Mouse (Mus musculus) embryonic facial prominence, embryonic 14.5 days (tissue): Measurements from ENCODE around the gene Klhdc7b. TPM values are rescaled to one million over a fixed set of nuclear protein-coding genes. Genes with fewer than 3 reads are reported as not detected.

Experiments
- ATAC-seq: fragments of 200-750 bp; cut with Nextera tagmentation; 2 replicates; pipeline ENCODE4 v1.8.0; 2017; ENCODE audit warnings: low read depth, moderate number of reproducible peaks, moderate TSS enrichment
- DNase-seq: peaks from one replicate; pipeline ENCODE4 v3.0.0-alpha.2; 2015; ENCODE audit warnings: low spot score
- H3K27ac ChIP-seq: fragments of 300-500 bp; sonication (generic); replicated peaks from 2 replicates; pipeline ENCODE4 v1.5.1; 2014; ENCODE audit warnings: low read depth, mild to moderate bottlenecking, low read length, moderate library complexity
- H3K27me3 ChIP-seq: fragments of 300-500 bp; sonication (generic); replicated peaks from 2 replicates; pipeline ENCODE4 v1.6.1; 2014; ENCODE audit warnings: low read length; ENCODE audit not compliant: control insufficient read depth, insufficient read depth
- H3K36me3 ChIP-seq: fragments of 300-500 bp; sonication (generic); 2 replicates; pipeline ENCODE4 v1.6.1; 2014; ENCODE audit warnings: low read length, mixed read lengths; ENCODE audit not compliant: control insufficient read depth, insufficient read depth
- H3K4me1 ChIP-seq: fragments of 300-500 bp; sonication (generic); 2 replicates; pipeline ENCODE4 v1.6.1; 2014; ENCODE audit warnings: antibody characterized with exemption, low read length; ENCODE audit not compliant: control insufficient read depth, insufficient read depth
- H3K4me2 ChIP-seq: fragments of 300-500 bp; sonication (generic); 2 replicates; pipeline ENCODE4 v1.6.1; 2014; ENCODE audit warnings: low read depth, mild to moderate bottlenecking, low read length, moderate library complexity, mixed read lengths
- H3K4me3 ChIP-seq: fragments of 300-500 bp; sonication (generic); 2 replicates; pipeline ENCODE4 v1.5.1; 2014; ENCODE audit warnings: low read depth, mild to moderate bottlenecking, low read length
- H3K9ac ChIP-seq: fragments of 300-500 bp; sonication (generic); 2 replicates; pipeline ENCODE4 v1.6.1; 2014; ENCODE audit warnings: low read depth, mild to moderate bottlenecking, low read length, moderate library complexity, mixed read lengths
- H3K9me3 ChIP-seq: fragments of 300-500 bp; sonication (generic); 2 replicates; pipeline ENCODE4 v1.6.1; 2016; ENCODE audit warnings: low read length; ENCODE audit not compliant: control insufficient read depth
- WGBS: fragments of 180-500 bp; shearing (Covaris S2); extraction: QIAGEN DNeasy Blood & Tissue Kit; methylation state at CpG from one replicate; pipeline ENCODE4 v1.1.7; 2014; 5-methylcytosine and 5-hydroxymethylcytosine counted together
- polyA plus RNA-seq: library from polyadenylated mRNA; unstranded; fragments of >200 nt; fragmentation: Nextera tagmentation; extraction: Ambion mirVana; gene quantifications from 2 replicates; pipeline ENCODE4 v1.2.1, GENCODE M21; 2014

Gene Klhdc7b
- not detected in 2 replicates for polyA plus RNA-seq

GRCm38 (mm10) chr15:89384617-89385016 is at the start of gene Klhdc7b:
Gene Klhdc7b (plus strand): TSS chr15:89384917.
- no peak within 1 kb of the TSS for H3K27ac ChIP-seq
- no peaks in the 10 kb centered on the region for H3K9me3 ChIP-seq
- no peak within 1 kb of the TSS for H3K4me2 ChIP-seq
- ATAC-seq: no peak
- 77% methylated on average over 7 of the region's 7 CpGs for WGBS
- H3K27me3 ChIP-seq: peaks cover 16% of the 10 kb centered on the region
- no peaks in the 10 kb centered on the region for H3K4me1 ChIP-seq
- no peak within 1 kb of the TSS for H3K4me3 ChIP-seq
- H3K9ac ChIP-seq: no peak within 1 kb of the TSS
- H3K36me3 ChIP-seq: no peaks in the 10 kb centered on the region
- DNase-seq: no peak

GRCm38 (mm10) chr15:89336422-89336821 is 48.3 kb upstream of the Klhdc7b start:
- H3K4me2 ChIP-seq: no peak overlapping the region
- no peak overlapping the region for H3K27ac ChIP-seq
- no peaks in the 10 kb centered on the region for H3K4me1 ChIP-seq
- H3K4me3 ChIP-seq: no peak overlapping the region
- H3K9me3 ChIP-seq: no peaks in the 10 kb centered on the region
- H3K9ac ChIP-seq: no peak overlapping the region
- 86% methylated on average over 14 of the region's 14 CpGs for WGBS
- no peaks in the 10 kb centered on the region for H3K36me3 ChIP-seq
- DNase-seq (no peak), ATAC-seq (no peak)
- H3K27me3 ChIP-seq: no peaks in the 10 kb centered on the region

GRCm38 (mm10) chr15:89339696-89340095 is 45.0 kb upstream of the Klhdc7b start:
- Histone ChIP-seq H3K9me3 (no peaks in the 10 kb centered on the region), H3K4me1 (no peaks in the 10 kb centered on the region), H3K4me2 (no peak overlapping the region), H3K27me3 (no peaks in the 10 kb centered on the region), H3K9ac (no peak overlapping the region), H3K4me3 (no peak overlapping the region), H3K27ac (no peak overlapping the region), H3K36me3 (no peaks in the 10 kb centered on the region)
- 94% methylated on average over 2 of the region's 2 CpGs for WGBS
- DNase-seq: no peak
- no peak for ATAC-seq

GRCm38 (mm10) chr15:89340136-89340535 is 44.6 kb upstream of the Klhdc7b start:
- H3K27me3 ChIP-seq: no peaks in the 10 kb centered on the region
- H3K36me3 ChIP-seq: no peaks in the 10 kb centered on the region
- no peak overlapping the region for H3K4me3 ChIP-seq
- DNase-seq: no peak
- H3K4me1 ChIP-seq: no peaks in the 10 kb centered on the region
- no peak overlapping the region for H3K27ac ChIP-seq
- no peaks in the 10 kb centered on the region for H3K9me3 ChIP-seq
- ATAC-seq: no peak
- no peak overlapping the region for H3K9ac ChIP-seq
- no peak overlapping the region for H3K4me2 ChIP-seq
- WGBS: 79% methylated on average over 3 of the region's 3 CpGs

DNA sequence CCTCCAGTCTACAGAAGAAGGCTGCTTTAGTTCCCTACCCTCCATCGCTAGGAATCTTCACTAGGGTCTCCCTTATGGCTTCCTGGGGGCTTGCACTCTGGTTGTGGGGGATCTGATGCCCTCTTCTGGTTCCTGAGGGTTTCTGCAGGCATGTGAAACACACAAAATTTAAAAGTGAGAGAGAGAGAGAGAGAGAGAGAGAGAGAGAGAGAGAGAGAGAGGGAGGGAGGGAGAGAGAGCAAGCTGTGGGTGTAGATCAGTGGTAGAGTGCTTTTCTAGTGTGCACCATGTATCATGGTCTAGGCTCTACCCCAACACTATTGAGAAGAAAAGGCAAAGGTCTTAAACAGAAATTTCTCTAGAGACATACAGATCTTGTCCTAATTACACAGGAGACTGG is 43.0 kb upstream of the Klhdc7b start:
- no peak for ATAC-seq
- Histone ChIP-seq H3K4me1 (no peaks in the 10 kb centered on the region), H3K9ac (no peak overlapping the region), H3K4me2 (no peak overlapping the region), H3K36me3 (no peaks in the 10 kb centered on the region), H3K9me3 (no peaks in the 10 kb centered on the region), H3K27me3 (no peaks in the 10 kb centered on the region), H3K27ac (no peak overlapping the region), H3K4me3 (no peak overlapping the region)
- WGBS: 45% methylated on average over 1 of the region's 1 CpGs
- DNase-seq: no peak

- 87% methylated on average over 3 of the region's 3 CpGs for WGBS
- no peak for ATAC-seq
- no peak overlapping the region for H3K4me2 ChIP-seq
These were observed 41.4 kb upstream of the Klhdc7b start for GRCm38 (mm10) chr15:89343325-89343724.

GRCm38 (mm10) chr15:89350447-89350846 is 34.3 kb upstream of the Klhdc7b start:
- 76% methylated on average over 5 of the region's 5 CpGs for WGBS
- H3K27me3 ChIP-seq: no peaks in the 10 kb centered on the region
- peaks cover 44% of the 10 kb centered on the region for H3K36me3 ChIP-seq
- H3K9ac ChIP-seq: no peak overlapping the region
- no peak overlapping the region for H3K4me3 ChIP-seq
- no peaks in the 10 kb centered on the region for H3K9me3 ChIP-seq
- peaks cover 10% of the 10 kb centered on the region for H3K4me1 ChIP-seq
- DNase-seq (no peak), ATAC-seq (no peak)
- no peak overlapping the region for H3K4me2 ChIP-seq
- H3K27ac ChIP-seq: no peak overlapping the region

More at GRCm38 (mm10) chr15:89343325-89343724, 41.4 kb upstream of the Klhdc7b start:
- DNase-seq: no peak
- no peak overlapping the region for H3K27ac ChIP-seq
- no peaks in the 10 kb centered on the region for H3K4me1 ChIP-seq
- no peaks in the 10 kb centered on the region for H3K27me3 ChIP-seq
- no peak overlapping the region for H3K9ac ChIP-seq
- H3K36me3 ChIP-seq: no peaks in the 10 kb centered on the region
- H3K9me3 ChIP-seq: no peaks in the 10 kb centered on the region
- H3K4me3 ChIP-seq: no peak overlapping the region

DNA sequence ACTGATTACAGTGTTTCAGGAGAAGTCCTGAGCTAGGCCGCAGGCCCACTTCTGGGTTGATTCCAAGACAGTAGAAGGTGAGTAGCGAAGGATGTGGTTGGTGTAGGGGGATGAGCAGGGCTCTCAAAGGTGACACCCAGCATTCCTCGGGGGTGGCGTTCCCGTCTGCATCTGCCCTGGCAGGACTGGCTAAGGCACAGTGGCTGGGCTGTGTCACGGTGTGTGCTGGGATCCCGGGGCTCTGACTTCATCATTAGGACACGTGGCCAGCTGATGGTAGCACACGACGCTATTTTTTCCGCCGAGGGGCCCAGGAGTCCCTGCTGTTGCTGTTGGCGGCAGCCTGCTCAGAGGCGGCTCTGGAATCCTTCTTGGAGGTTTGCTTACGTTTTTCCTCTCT is 33.4 kb upstream of the Klhdc7b start:
- H3K4me3 ChIP-seq: no peak overlapping the region
- H3K4me1 ChIP-seq: peaks cover 10% of the 10 kb centered on the region
- H3K27ac ChIP-seq: no peak overlapping the region
- ATAC-seq (no peak), DNase-seq (no peak)
- peaks cover 44% of the 10 kb centered on the region for H3K36me3 ChIP-seq
- no peaks in the 10 kb centered on the region for H3K9me3 ChIP-seq
- H3K27me3 ChIP-seq: no peaks in the 10 kb centered on the region
- 89% methylated on average over 13 of the region's 15 CpGs for WGBS
- no peak overlapping the region for H3K4me2 ChIP-seq
- H3K9ac ChIP-seq: no peak overlapping the region

DNA sequence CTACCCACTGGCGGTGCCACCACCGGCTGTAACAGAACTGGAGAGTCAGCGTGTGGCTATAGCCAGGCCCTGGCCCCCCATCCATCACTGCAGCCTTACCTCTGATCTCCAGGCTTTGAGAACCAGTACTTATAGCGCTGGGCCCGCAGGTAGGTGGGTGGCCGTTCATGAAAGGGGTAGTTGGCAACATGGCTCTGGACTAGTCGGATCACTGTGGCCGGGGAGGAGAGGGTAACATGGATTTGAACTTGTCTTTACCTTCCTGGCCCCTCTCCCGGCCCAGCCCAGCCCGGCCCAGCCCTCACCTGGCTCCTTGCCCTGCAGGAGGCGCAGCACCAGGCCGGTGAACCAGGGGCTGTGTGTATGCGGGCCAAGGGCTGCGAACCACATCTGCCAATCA is 32.7 kb upstream of the Klhdc7b start:
- DNase-seq: no peak
- Histone ChIP-seq H3K4me2 (no peak overlapping the region), H3K36me3 (peaks cover 44% of the 10 kb centered on the region), H3K27me3 (no peaks in the 10 kb centered on the region), H3K9ac (no peak overlapping the region), H3K9me3 (no peaks in the 10 kb centered on the region), H3K27ac (no peak overlapping the region), H3K4me3 (no peak overlapping the region), H3K4me1 (peaks cover 13% of the 10 kb centered on the region)
- ATAC-seq: no peak
- WGBS: 95% methylated on average over 14 of the region's 14 CpGs
